Mouse (Mus musculus) intestine, embryonic 14.5 days (tissue): ENCODE data around the gene B3glct. TPM values are rescaled to one million over a fixed set of nuclear protein-coding genes. Genes with fewer than 3 reads are reported as not detected.

Source experiments
- ATAC-seq: fragments of 200-750 bp; cut with Nextera tagmentation; replicated peaks from 2 replicates; pipeline ENCODE4 v1.8.0; 2017; ENCODE audit warnings: low read depth, moderate number of reproducible peaks, moderate TSS enrichment, moderate library complexity; ENCODE audit not compliant: low FRiP score, low TSS enrichment
- DNase-seq: peaks from one replicate; pipeline ENCODE4 v3.0.0-alpha.2; 2018; ENCODE audit warnings: low spot score
- H3K27ac ChIP-seq: fragments of 300-500 bp; sonication (generic); 2 replicates; pipeline ENCODE4 v1.5.1; 2014; ENCODE audit warnings: low read depth, mild to moderate bottlenecking, control low read depth
- H3K27me3 ChIP-seq: fragments of 300-500 bp; sonication (generic); replicated peaks from 2 replicates; pipeline ENCODE4 v1.6.1; 2014; ENCODE audit warnings: low read length, control low read depth; ENCODE audit not compliant: control insufficient read depth, insufficient read depth
- H3K36me3 ChIP-seq: fragments of 300-500 bp; sonication (generic); 2 replicates; pipeline ENCODE4 v1.6.1; 2014; ENCODE audit warnings: low read length, control low read depth; ENCODE audit not compliant: control insufficient read depth, insufficient read depth
- H3K4me1 ChIP-seq: fragments of 300-500 bp; sonication (generic); replicated peaks from 2 replicates; pipeline ENCODE4 v1.6.1; 2014; ENCODE audit warnings: low read length, control low read depth, mixed read lengths; ENCODE audit not compliant: control insufficient read depth, insufficient read depth
- H3K4me2 ChIP-seq: fragments of 300-500 bp; sonication (generic); 2 replicates; pipeline ENCODE4 v1.6.1; 2014; ENCODE audit warnings: low read length
- H3K4me3 ChIP-seq: fragments of 300-500 bp; sonication (generic); 2 replicates; pipeline ENCODE4 v1.5.1; 2014; ENCODE audit warnings: low read depth, low read length, control low read depth, mixed read lengths
- H3K9ac ChIP-seq: fragments of 300-500 bp; sonication (generic); 2 replicates; pipeline ENCODE4 v1.6.1; 2014; ENCODE audit warnings: mild to moderate bottlenecking, low read length
- H3K9me3 ChIP-seq: fragments of 300-500 bp; sonication (generic); 2 replicates; pipeline ENCODE4 v1.6.1; 2016; ENCODE audit warnings: low read length, control low read depth; ENCODE audit not compliant: control insufficient read depth
- WGBS: fragments of 180-500 bp; shearing (Covaris S2); extraction: QIAGEN DNeasy Blood & Tissue Kit; methylation state at CpG from one replicate; pipeline ENCODE4 v1.1.7; 2014; 5-methylcytosine and 5-hydroxymethylcytosine counted together
- polyA plus RNA-seq: library from polyadenylated mRNA; unstranded; fragments of >200 nt; fragmentation: Nextera tagmentation; extraction: Ambion mirVana; gene quantifications from 2 replicates; pipeline ENCODE4 v1.2.1, GENCODE M21; 2014

Gene B3glct
- polyA plus RNA-seq, 1 experiment from 2014 or later, result 16.4 TPM

DNA sequence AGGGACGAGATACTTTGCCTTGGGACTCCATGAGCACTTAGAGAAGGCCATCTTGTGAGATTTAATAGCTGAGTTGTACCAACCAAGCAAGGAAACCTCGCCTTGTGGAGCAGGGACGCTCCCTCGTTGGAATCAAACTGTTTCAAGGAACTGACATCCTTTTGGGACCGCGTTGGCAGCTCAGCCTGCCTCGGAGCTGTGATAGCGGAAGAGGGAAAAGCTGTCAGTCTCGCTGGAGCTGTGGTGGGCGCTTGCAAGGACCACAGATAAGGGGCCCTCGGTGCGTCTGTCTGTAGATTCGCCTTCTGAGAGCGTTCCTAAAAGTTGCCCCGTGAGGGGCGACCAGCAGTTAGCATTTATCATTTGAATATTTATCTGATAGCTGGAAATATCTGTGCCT is 35.8 kb downstream of the B3glct start:
- H3K4me3 ChIP-seq, result no peak overlapping the region
- WGBS, result 85% methylated on average over 16 of the region's 16 CpGs
- no peaks in the 10 kb centered on the region for H3K4me1 ChIP-seq
- H3K27ac ChIP-seq, result no peak overlapping the region
- H3K9ac ChIP-seq, result no peak overlapping the region
- DNase-seq, result no peak
- H3K27me3 ChIP-seq, result no peaks in the 10 kb centered on the region
- no peak overlapping the region for H3K4me2 ChIP-seq
- no peak for ATAC-seq
- H3K36me3 ChIP-seq, result no peaks in the 10 kb centered on the region
- peaks cover 2% of the 10 kb centered on the region for H3K9me3 ChIP-seq

DNA sequence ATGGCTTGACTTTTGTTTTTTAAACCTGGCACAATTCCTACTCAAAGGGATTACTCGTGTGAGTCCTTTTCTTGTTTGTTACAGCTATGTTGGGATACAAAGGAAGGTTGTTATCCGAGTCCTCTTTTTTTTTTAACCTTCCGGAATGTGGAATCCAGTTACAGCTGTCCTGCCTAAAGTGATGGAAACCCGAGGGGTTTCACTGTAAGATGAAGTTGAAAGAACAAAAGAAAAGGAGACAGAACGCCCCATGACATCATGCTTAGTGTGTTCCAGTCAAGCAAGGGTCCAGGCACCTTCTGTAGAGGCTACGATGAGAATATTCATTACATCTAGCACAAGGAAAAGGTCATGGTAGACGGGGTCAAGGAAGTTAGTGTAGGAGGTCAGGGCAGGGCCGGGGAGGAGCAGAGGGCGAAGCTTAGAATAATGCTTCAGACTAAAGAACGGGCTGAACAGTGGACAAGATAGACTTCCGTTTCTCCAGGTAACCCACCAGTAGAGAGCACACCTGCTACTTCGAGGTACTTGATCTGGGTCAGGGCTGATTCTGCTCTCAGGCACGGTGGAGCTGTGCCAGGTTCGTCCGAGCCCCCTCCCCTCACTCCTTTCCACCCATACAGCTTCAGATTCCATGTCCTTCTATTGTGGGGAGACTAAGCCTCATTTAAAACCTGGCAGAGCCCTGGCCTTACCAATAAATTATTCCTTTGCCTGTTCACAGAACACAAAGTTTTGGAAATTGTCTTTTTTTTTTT is 37.7 kb downstream of the B3glct start:
- no peak for ATAC-seq
- Histone ChIP-seq H3K4me1 (no peaks in the 10 kb centered on the region), H3K9ac (no peak overlapping the region), H3K36me3 (no peaks in the 10 kb centered on the region), H3K27me3 (no peaks in the 10 kb centered on the region), H3K9me3 (no peaks in the 10 kb centered on the region), H3K4me2 (no peak overlapping the region), H3K27ac (no peak overlapping the region), H3K4me3 (no peak overlapping the region)
- WGBS, result 56% methylated on average over 15 of the region's 15 CpGs
- DNase-seq, result no peak

DNA sequence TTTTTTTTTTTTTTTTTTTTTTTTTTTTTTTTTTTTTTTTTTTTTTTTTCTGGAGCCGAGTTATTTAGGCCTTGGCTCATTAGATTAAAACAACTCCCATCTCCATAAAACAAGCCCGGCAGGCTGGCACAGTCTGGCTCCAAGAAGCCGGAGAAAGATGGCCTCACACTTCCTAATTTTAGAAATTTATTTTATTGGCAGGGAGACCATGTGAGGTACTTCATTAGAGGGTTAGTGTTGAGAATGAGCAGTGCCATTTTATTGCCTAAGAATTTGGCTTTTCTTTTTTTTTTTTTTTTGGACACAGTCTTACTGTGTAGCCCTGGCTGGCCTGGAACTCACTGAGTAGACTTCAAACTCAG is 38.3 kb downstream of the B3glct start:
- Histone ChIP-seq H3K27me3 (no peaks in the 10 kb centered on the region), H3K4me1 (no peaks in the 10 kb centered on the region), H3K9me3 (no peaks in the 10 kb centered on the region), H3K4me3 (no peak overlapping the region), H3K4me2 (no peak overlapping the region), H3K27ac (no peak overlapping the region), H3K9ac (no peak overlapping the region), H3K36me3 (no peaks in the 10 kb centered on the region)
- DNase-seq (no peak), ATAC-seq (no peak)
- WGBS, result 74% methylated on average over 3 of the region's 3 CpGs

DNA sequence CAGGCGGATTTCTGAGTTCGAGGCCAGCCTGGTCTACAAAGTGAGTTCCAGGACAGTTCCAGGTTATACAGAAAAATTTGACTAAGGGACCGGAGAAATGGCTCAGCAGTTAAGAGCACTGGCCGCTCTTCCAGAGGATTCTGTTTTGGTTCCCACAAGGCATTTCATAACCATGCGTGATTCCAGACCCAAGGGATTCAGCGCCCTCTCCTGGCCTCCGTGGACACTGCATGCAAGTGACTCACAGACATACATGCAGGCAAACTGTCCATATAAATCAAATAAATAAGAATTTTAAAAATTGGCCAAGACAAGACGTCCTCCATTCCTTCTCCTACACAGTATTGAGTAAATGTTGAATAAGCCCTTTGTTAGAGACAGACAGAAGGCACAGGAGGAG is 53.7 kb downstream of the B3glct start:
- Histone ChIP-seq H3K9me3 (0 out of 2 replicates have a peak, but pooled peaks cover 3% of the 10 kb centered on the region), H3K27me3 (no peaks in the 10 kb centered on the region), H3K27ac (no peak overlapping the region), H3K36me3 (peaks cover 7% of the 10 kb centered on the region), H3K4me3 (no peak overlapping the region), H3K4me1 (no peaks in the 10 kb centered on the region), H3K9ac (no peak overlapping the region), H3K4me2 (no peak overlapping the region)
- DNase-seq, result no peak
- 90% methylated on average over 8 of the region's 8 CpGs for WGBS
- ATAC-seq, result no peak

DNA sequence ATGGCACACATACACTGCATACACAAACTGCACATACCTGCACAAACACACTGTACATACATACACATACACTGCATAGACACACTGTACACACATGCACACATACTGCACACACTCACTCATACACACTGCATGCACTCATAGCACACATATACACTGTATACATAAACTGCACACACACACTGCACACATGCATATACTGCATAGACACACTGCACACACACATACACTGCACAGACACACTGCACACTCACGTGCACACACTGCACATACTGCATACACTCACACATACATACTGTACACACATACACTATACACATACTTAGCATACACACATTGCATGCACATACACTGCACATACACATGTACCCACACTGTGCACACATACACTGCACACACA is 59.2 kb downstream of the B3glct start:
- Histone ChIP-seq H3K9ac (no peak overlapping the region), H3K4me3 (no peak overlapping the region), H3K36me3 (peaks cover 13% of the 10 kb centered on the region; the same call in 1 of the 2 replicates), H3K27ac (no peak overlapping the region), H3K4me2 (no peak overlapping the region), H3K9me3 (0 out of 2 replicates have a peak, but pooled peaks cover 7% of the 10 kb centered on the region), H3K27me3 (no peaks in the 10 kb centered on the region), H3K4me1 (no peaks in the 10 kb centered on the region)
- 100% methylated on average over 1 of the region's 1 CpGs for WGBS
- ATAC-seq, result no peak
- no peak for DNase-seq

DNA sequence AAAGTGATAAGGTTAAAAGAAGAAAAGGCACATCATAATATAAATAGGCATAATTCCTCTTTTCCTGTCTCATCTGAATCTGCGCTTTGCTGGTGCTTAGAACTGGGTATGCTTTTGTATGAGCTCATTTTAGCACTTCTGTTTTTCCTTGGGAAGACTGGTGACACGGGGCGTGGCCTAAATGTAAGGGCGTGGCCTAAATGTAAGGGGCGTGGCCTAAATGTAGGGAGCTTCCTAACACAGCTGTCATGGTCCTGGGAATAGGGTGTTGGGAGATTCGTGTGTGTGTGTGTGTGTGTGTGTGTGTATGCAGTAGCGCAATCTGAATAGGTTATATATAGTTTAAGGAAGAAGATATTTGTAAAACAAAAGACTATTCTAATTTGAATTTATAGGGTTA is 62.1 kb downstream of the B3glct start:
- Histone ChIP-seq H3K27ac (no peak overlapping the region), H3K4me2 (no peak overlapping the region), H3K27me3 (no peaks in the 10 kb centered on the region), H3K9me3 (0 out of 2 replicates have a peak, but pooled peaks cover 3% of the 10 kb centered on the region), H3K9ac (no peak overlapping the region), H3K4me1 (no peaks in the 10 kb centered on the region), H3K36me3 (peaks cover 13% of the 10 kb centered on the region; the same call in 1 of the 2 replicates), H3K4me3 (no peak overlapping the region)
- ATAC-seq (no peak), DNase-seq (no peak)
- WGBS, result 89% methylated on average over 7 of the region's 7 CpGs

DNA sequence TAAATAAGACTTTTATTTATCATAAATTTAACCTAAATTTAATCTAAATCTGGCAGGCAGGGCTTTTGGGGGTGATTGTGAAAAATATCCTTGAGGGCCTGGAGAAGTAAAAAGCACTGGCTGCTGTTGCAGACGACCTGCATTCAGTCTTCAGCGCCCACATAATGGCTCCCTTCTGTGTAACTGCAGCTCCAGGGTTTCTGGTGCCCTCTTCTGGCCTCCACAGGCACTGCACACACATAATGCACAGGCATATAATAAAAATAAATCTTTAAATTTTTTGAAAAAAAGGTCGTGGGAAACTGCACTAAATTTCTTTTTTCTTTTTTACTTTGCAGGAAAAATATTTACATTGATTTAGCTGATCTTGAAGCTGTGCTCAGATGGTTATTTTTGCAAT is 62.7 kb downstream of the B3glct start:
- no peak for ATAC-seq
- H3K9ac ChIP-seq, result no peak overlapping the region
- 78% methylated on average over 3 of the region's 3 CpGs for WGBS
- H3K27ac ChIP-seq, result no peak overlapping the region
- H3K4me3 ChIP-seq, result no peak overlapping the region
- H3K27me3 ChIP-seq, result no peaks in the 10 kb centered on the region
- H3K4me2 ChIP-seq, result no peak overlapping the region
- DNase-seq, result no peak
- no peaks in the 10 kb centered on the region for H3K4me1 ChIP-seq
- H3K36me3 ChIP-seq, result peaks cover 13% of the 10 kb centered on the region; the same call in 1 of the 2 replicates
- H3K9me3 ChIP-seq, result 0 out of 2 replicates have a peak, but pooled peaks cover 3% of the 10 kb centered on the region

DNA sequence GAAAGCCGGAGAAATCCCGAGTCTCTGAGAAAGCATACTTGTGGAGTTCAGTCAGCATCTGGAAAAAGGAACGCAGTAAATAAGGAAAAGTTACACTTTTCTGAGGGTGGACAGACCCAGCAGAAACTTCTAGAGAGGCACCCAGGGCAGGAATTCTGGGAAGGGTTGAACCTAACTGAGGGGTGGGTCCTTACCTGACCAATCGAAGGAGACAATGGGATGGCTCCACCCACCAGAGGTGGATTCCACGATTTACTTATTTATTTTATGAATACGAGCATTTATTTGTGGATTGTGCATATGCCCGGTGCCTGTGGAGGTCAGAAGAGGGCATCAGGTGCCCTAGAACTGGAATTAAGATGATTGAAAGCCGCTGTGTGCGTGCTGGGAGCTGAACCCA is 64.3 kb downstream of the B3glct start:
- Histone ChIP-seq H3K4me2 (no peak overlapping the region), H3K4me1 (no peaks in the 10 kb centered on the region), H3K36me3 (peaks cover 6% of the 10 kb centered on the region; the same call in 1 of the 2 replicates), H3K4me3 (no peak overlapping the region), H3K9me3 (0 out of 2 replicates have a peak, but pooled peaks cover 3% of the 10 kb centered on the region), H3K27me3 (no peaks in the 10 kb centered on the region), H3K27ac (no peak overlapping the region), H3K9ac (no peak overlapping the region)
- 89% methylated on average over 9 of the region's 9 CpGs for WGBS
- ATAC-seq (no peak), DNase-seq (no peak)

DNA sequence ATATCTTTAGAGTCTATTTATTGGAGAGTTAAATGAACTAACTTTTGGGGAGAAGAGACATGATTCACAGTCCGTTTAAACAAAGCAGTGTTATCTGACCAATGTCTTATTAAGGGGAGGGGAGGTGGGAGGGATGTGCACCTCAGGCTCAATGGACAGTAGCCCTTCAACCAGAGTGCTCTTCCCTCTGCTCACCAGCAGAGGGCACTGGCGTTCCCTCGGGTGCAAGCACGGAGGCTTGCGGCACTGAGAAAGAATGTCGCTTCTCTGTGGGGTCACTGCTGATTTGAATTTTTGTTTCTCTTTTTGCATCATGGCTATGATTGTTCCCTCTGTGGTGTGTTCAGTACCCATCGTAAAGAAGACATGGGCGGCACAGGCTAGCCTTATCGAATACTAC is 67.0 kb downstream of the B3glct start:
- H3K27ac ChIP-seq, result no peak overlapping the region
- WGBS, result 94% methylated on average over 9 of the region's 9 CpGs
- ATAC-seq, result no peak

More for the DNA sequence above, 67.0 kb downstream of the B3glct start:
- no peaks in the 10 kb centered on the region for H3K27me3 ChIP-seq
- no peaks in the 10 kb centered on the region for H3K36me3 ChIP-seq
- H3K9ac ChIP-seq, result no peak overlapping the region
- no peak overlapping the region for H3K4me3 ChIP-seq
- H3K9me3 ChIP-seq, result 0 out of 2 replicates have a peak, but pooled peaks cover 3% of the 10 kb centered on the region
- DNase-seq, result no peak
- H3K4me1 ChIP-seq, result no peaks in the 10 kb centered on the region
- no peak overlapping the region for H3K4me2 ChIP-seq
